Mouse (Mus musculus) embryo, embryonic 10.5 days (tissue): ENCODE data around the gene Npy1r.
A peak's percentile ranks its signal among the peaks of the same experiment; 100 is the strongest.

Source experiments
- DNase-seq: peaks from one replicate; pipeline ENCODE4 v3.0.0-alpha.2; 2015; ENCODE audit warnings: low spot score

Npy1r gene

GRCm38 (mm10) chr8:66696970-66697843, at the start of gene Npy1r:
TSS of gene Npy1r (plus strand) at chr8:66697192.
- DNase-seq: peak; percentile 83

GRCm38 (mm10) chr8:66681261-66681660, 15.7 kb upstream of the Npy1r start:
- DNase-seq: no peak

GRCm38 (mm10) chr8:66687511-66688329, 9.3 kb upstream of the Npy1r start, which contains the start of gene Npy5r:
TSS of gene Npy5r (minus strand) at chr8:66688128.
- DNase-seq: peak; percentile 57

GRCm38 (mm10) chr8:66688395-66688794, 8.6 kb upstream of the Npy1r start:
- DNase-seq: no peak

GRCm38 (mm10) chr8:66688799-66689198, 8.2 kb upstream of the Npy1r start:
- DNase-seq: no peak

GRCm38 (mm10) chr8:66690402-66690801, 6.6 kb upstream of the Npy1r start:
- DNase-seq: no peak

GRCm38 (mm10) chr8:66698011-66698410, 1.0 kb downstream of the Npy1r start:
- DNase-seq: peak; percentile 25

- DNase-seq: no peak
Observed at GRCm38 (mm10) chr8:66698782-66699181, 1.8 kb downstream of the Npy1r start.

GRCm38 (mm10) chr8:66714324-66714975, 17.5 kb downstream of the Npy1r start:
- no peak for DNase-seq

GRCm38 (mm10) chr8:66722835-66723234, 25.8 kb downstream of the Npy1r start:
- DNase-seq: no peak

- DNase-seq: peak; percentile 4
Observed at GRCm38 (mm10) chr8:66729446-66729845, 32.5 kb downstream of the Npy1r start.

GRCm38 (mm10) chr8:66731957-66732356, 35.0 kb downstream of the Npy1r start:
- DNase-seq: no peak

- no peak for DNase-seq
Observed at GRCm38 (mm10) chr8:66742359-66742758, 45.4 kb downstream of the Npy1r start.

GRCm38 (mm10) chr8:66745612-66746011, 48.6 kb downstream of the Npy1r start:
- no peak for DNase-seq

GRCm38 (mm10) chr8:66751621-66752020, 54.6 kb downstream of the Npy1r start:
- DNase-seq: no peak

GRCm38 (mm10) chr8:66756161-66756560, 59.2 kb downstream of the Npy1r start:
- DNase-seq: no peak
